ENCODE assay signal across 11 mouse cellular contexts in genomic region chr8:120947240-120947639, GRCm38 (mm10).
A peak's percentile ranks its signal among the peaks of the same experiment; 100 is the strongest.
DNase-seq lines count a peak whose midpoint lies in the region; ATAC-seq and TF ChIP-seq lines count a peak whose summit lies in the region.
"Had no signal": no experiment of that assay in that cellular context is flagged by ENCODE, and none has a peak within 500 bp of the region (broad histone marks: within the 10 kb centered on the region; RNA-seq: fewer than 3 reads in every experiment).

No protein-coding gene starts in this region.

- 0 out of 2 replicates have a peak overlapping the region, but pooled peaks have one; percentile 27 for H3K27ac ChIP-seq in lung, postnatal 0 days (ENCODE audit: low read length)
- H3K27ac ChIP-seq: hindbrain, embryonic 10.5 days; limb, embryonic 15.5 days had no signal

- no peak overlapping the region for H3K9ac ChIP-seq in lung, postnatal 0 days (replicated peaks; ENCODE audit: low read depth)
- H3K9ac ChIP-seq: limb, embryonic 15.5 days had no signal

- no peak overlapping the region for H3K4me3 ChIP-seq in lung, postnatal 0 days (ENCODE audit: low read depth, low read length)
- H3K4me3 ChIP-seq: hindbrain, embryonic 10.5 days; limb, embryonic 15.5 days had no signal

- no peak overlapping the region for H3K4me2 ChIP-seq in lung, postnatal 0 days (replicated peaks; ENCODE audit: low read depth, low read length)
- H3K4me2 ChIP-seq: limb, embryonic 15.5 days had no signal

- no peak for TF ChIP-seq CTCF in lung, postnatal 0 days (IDR thresholded peaks at IDR 0.05)

- no peaks in the 10 kb centered on the region for H3K36me3 ChIP-seq in lung, postnatal 0 days (ENCODE audit: insufficient read depth, low read length)
- H3K36me3 ChIP-seq: hindbrain, embryonic 10.5 days; limb, embryonic 15.5 days had no signal

- peaks cover 6% of the 10 kb centered on the region; the same call in 1 of the 2 replicates for H3K4me1 ChIP-seq in lung, postnatal 0 days (ENCODE audit: insufficient read depth, low read depth, low read length)

- peak; percentile 68 for DNase-seq in 3T3-L1 (ENCODE audit: low read depth, low spot score)
- peak; percentile 47 for DNase-seq in adrenal gland, postnatal 10 days
- peak; percentile 46 for DNase-seq in kidney, adult 18-20 months
- DNase-seq in lung, postnatal 0 days (ENCODE audit: low spot score): peak; percentile 78
- DNase-seq in right cerebral cortex, adult 2 months (ENCODE audit: low spot score in 2 of 2): no peak
- no peak for DNase-seq in retina, embryonic 14.5 days (ENCODE audit: low spot score)
- no peak for DNase-seq in testis, postnatal 14 days (ENCODE audit: low spot score)
- no peak for DNase-seq in cerebellum, adult 18-20 months
- DNase-seq: cerebellum, adult 11-12 months had no signal

- H3K9me3 ChIP-seq in lung, postnatal 0 days (ENCODE audit: low read length): no peaks in the 10 kb centered on the region
- H3K9me3 ChIP-seq: hindbrain, embryonic 10.5 days; limb, embryonic 15.5 days had no signal

- peak; percentile 77 for TF ChIP-seq EP300 in lung, postnatal 0 days (IDR thresholded peaks at IDR 0.05)

- WGBS in lung, postnatal 0 days: 16% methylated on average over 10 of the region's 10 CpGs

- peak; percentile 81 for ATAC-seq in lung, postnatal 0 days

- H3K27me3 ChIP-seq in lung, postnatal 0 days (replicated peaks; ENCODE audit: insufficient read depth, low read length): no peaks in the 10 kb centered on the region

Comparison
In these comparisons a context has a peak if more than half of its experiments do, and no peak if none do; other contexts are left out.
1. DNase-seq: peak in 3T3-L1 (single experiment), adrenal gland, postnatal 10 days (single experiment), kidney, adult 18-20 months (single experiment) and lung, postnatal 0 days (single experiment); none in right cerebral cortex, adult 2 months (0 of 2), retina, embryonic 14.5 days (single experiment), testis, postnatal 14 days (single experiment) and cerebellum, adult 18-20 months (0 of 2).